ENCODE assay signal across 7 mouse cellular contexts in the genomic region with DNA sequence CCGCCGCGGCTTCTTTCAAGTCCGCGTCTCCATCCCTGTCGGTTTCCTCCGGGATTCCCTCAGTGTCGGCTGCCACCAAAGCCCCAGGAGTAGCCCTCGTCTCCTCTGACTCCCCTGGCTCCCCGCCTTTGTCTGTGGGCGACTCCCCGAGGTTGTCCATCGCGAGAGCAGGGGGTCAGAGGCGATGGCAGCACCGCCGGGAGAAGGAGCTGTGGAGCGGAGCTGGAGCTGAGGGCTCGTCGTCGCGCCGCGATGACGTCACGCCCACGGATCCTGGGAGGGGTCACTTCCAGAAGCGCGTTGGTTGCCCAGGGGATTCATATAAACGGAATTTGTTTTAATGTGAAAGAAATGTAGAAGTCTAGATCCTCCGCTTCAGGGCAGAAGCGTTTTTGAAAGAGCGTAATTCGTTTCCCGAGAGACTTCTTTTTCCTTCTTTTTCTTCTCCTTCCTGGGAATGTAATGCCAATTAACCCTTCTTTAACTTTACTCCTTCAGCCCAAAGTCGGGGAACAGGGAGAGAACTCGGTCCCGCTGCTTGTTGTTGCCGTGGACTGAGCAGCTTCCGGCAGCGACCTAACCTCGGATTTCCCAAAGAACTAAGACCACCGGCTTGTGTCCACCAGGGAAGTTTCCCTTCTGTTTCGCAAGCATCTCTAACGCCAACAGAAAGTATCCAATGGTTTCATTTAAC. TPM values are rescaled to one million over a fixed set of nuclear protein-coding genes. Genes with fewer than 3 reads are reported as not detected.
DNase-seq lines count a peak whose midpoint lies in the region; ATAC-seq and TF ChIP-seq lines count a peak whose summit lies in the region.

No protein-coding gene starts in this region.

- peak overlapping the region; percentile 86 for H3K4me2 ChIP-seq in embryonic facial prominence, embryonic 12.5 days (replicated peaks)
- H3K4me2 ChIP-seq in limb, embryonic 12.5 days = peak overlapping the region; percentile 87
- peak overlapping the region; percentile 96 for H3K4me2 ChIP-seq in midbrain, embryonic 15.5 days

- peak; percentile 95 for DNase-seq in adrenal gland, postnatal 25 days
- DNase-seq in heart, adult 18-20 months = peak; percentile 94 to 97
- DNase-seq in kidney, adult 2 months = peak; percentile 96
- peak; percentile 67 to 83 for DNase-seq in spleen, adult 2 months (ENCODE audit: low read depth in 1 of 2, low spot score in 2 of 2)

- peak overlapping the region; percentile 86; the same call in 1 of the 2 replicates for H3K27ac ChIP-seq in embryonic facial prominence, embryonic 12.5 days
- H3K27ac ChIP-seq in kidney, adult 2 months (ENCODE audit: insufficient read depth, low read depth, low read length) = peak overlapping the region; percentile 26; the same call in 1 of the 2 replicates
- H3K27ac ChIP-seq in limb, embryonic 12.5 days = peak overlapping the region; percentile 88
- H3K27ac ChIP-seq in midbrain, embryonic 15.5 days = peak overlapping the region; percentile 92
- no peak overlapping the region for H3K27ac ChIP-seq in spleen, adult 2 months (ENCODE audit: insufficient read depth, low read length)

- H3K9me3 ChIP-seq in embryonic facial prominence, embryonic 12.5 days = no peaks in the 10 kb centered on the region
- no peaks in the 10 kb centered on the region for H3K9me3 ChIP-seq in limb, embryonic 12.5 days
- no peaks in the 10 kb centered on the region for H3K9me3 ChIP-seq in midbrain, embryonic 15.5 days

- TF ChIP-seq POLR2A in kidney, adult 2 months (IDR thresholded peaks at IDR 0.05; ENCODE audit: low read depth, low read length) = no peak
- no peak for TF ChIP-seq POLR2A in spleen, adult 2 months (IDR thresholded peaks at IDR 0.05; ENCODE audit: low read depth, low read length)

- peak overlapping the region; percentile 96 for H3K4me3 ChIP-seq in embryonic facial prominence, embryonic 12.5 days
- H3K4me3 ChIP-seq in kidney, adult 2 months (ENCODE audit: insufficient read depth, low read depth, low read length) = peak overlapping the region; percentile 83
- peak overlapping the region; percentile 97 for H3K4me3 ChIP-seq in limb, embryonic 12.5 days (replicated peaks)
- peak overlapping the region; percentile 79 for H3K4me3 ChIP-seq in midbrain, embryonic 15.5 days
- H3K4me3 ChIP-seq in spleen, adult 2 months (ENCODE audit: extremely low read depth, insufficient read depth, insufficient read length) = peak overlapping the region; percentile 86

- WGBS in embryonic facial prominence, embryonic 12.5 days = under 1% methylated on average over 45 of the region's 45 CpGs
- under 1% methylated on average over 45 of the region's 45 CpGs for WGBS in kidney, adult 2 months
- WGBS in limb, embryonic 12.5 days = under 1% methylated on average over 45 of the region's 45 CpGs
- under 1% methylated on average over 45 of the region's 45 CpGs for WGBS in midbrain, embryonic 15.5 days
- WGBS in spleen, adult 2 months = under 1% methylated on average over 45 of the region's 45 CpGs

- no peak for ATAC-seq in embryonic facial prominence, embryonic 12.5 days (ENCODE audit: insufficient number of reproducible peaks, insufficient read depth, low FRiP score, low TSS enrichment)
- 0 out of 2 replicates have a peak, but pooled peaks have one; percentile 30 for ATAC-seq in limb, embryonic 12.5 days (ENCODE audit: insufficient number of reproducible peaks, insufficient read depth, low FRiP score, low TSS enrichment, low read depth)
- peak; percentile 28; the same call in 1 of the 2 replicates for ATAC-seq in midbrain, embryonic 15.5 days (replicated peaks)

- no peaks in the 10 kb centered on the region for H3K27me3 ChIP-seq in embryonic facial prominence, embryonic 12.5 days
- no peaks in the 10 kb centered on the region for H3K27me3 ChIP-seq in kidney, adult 2 months (replicated peaks; ENCODE audit: control insufficient read depth, insufficient read depth, low read length)
- H3K27me3 ChIP-seq in limb, embryonic 12.5 days = no peaks in the 10 kb centered on the region
- H3K27me3 ChIP-seq in midbrain, embryonic 15.5 days (replicated peaks) = no peaks in the 10 kb centered on the region
- H3K27me3 ChIP-seq in spleen, adult 2 months (ENCODE audit: control insufficient read depth, insufficient read depth, low read length) = no peaks in the 10 kb centered on the region

- peaks cover 18% of the 10 kb centered on the region for H3K36me3 ChIP-seq in embryonic facial prominence, embryonic 12.5 days
- no peaks in the 10 kb centered on the region for H3K36me3 ChIP-seq in kidney, adult 2 months (ENCODE audit: control insufficient read depth, insufficient read depth, low read length)
- H3K36me3 ChIP-seq in limb, embryonic 12.5 days = peaks cover 24% of the 10 kb centered on the region
- peaks cover 9% of the 10 kb centered on the region; the same call in 1 of the 2 replicates for H3K36me3 ChIP-seq in midbrain, embryonic 15.5 days (replicated peaks)
- peaks cover 3% of the 10 kb centered on the region; the same call in 1 of the 2 replicates for H3K36me3 ChIP-seq in spleen, adult 2 months (ENCODE audit: control insufficient read depth, insufficient read depth, low read length)

- H3K9ac ChIP-seq in embryonic facial prominence, embryonic 12.5 days = peak overlapping the region; percentile 89
- H3K9ac ChIP-seq in limb, embryonic 12.5 days (replicated peaks) = peak overlapping the region; percentile 90
- peak overlapping the region; percentile 92 for H3K9ac ChIP-seq in midbrain, embryonic 15.5 days

- TF ChIP-seq CTCF in kidney, adult 2 months (conservative IDR thresholded peaks at IDR 0.05; ENCODE audit: insufficient read depth, insufficient read length, low read depth, low read length) = peak; percentile 40
- TF ChIP-seq CTCF in spleen, adult 2 months (IDR thresholded peaks at IDR 0.05; ENCODE audit: extremely low read depth, insufficient read depth, insufficient read length, insufficient replicate concordance) = no peak

- peaks cover 20% of the 10 kb centered on the region for H3K4me1 ChIP-seq in embryonic facial prominence, embryonic 12.5 days
- peaks cover 8% of the 10 kb centered on the region; the same call in 1 of the 2 replicates for H3K4me1 ChIP-seq in kidney, adult 2 months (ENCODE audit: control insufficient read depth, insufficient read depth, low read length)
- peaks cover 31% of the 10 kb centered on the region for H3K4me1 ChIP-seq in limb, embryonic 12.5 days (replicated peaks)
- H3K4me1 ChIP-seq in midbrain, embryonic 15.5 days = peaks cover 45% of the 10 kb centered on the region
- H3K4me1 ChIP-seq in spleen, adult 2 months (ENCODE audit: control insufficient read depth, insufficient read depth, insufficient read length) = peaks cover 5% of the 10 kb centered on the region

RNA-seq across cellular contexts. Expression of gene Anks1, which starts 1.4 kb away (rescaled TPM):
- total RNA-seq in adrenal gland, postnatal 25 days (2021) = 34.0 and 35.0 TPM in 2 replicates
- polyA plus RNA-seq in embryonic facial prominence, embryonic 12.5 days (2016; fragmentation: Nextera tagmentation; extraction: Ambion mirVana) = 22.5 and 23.1 TPM in 2 replicates
- total RNA-seq in heart, adult 18-20 months (2021) = 10 to 100 TPM; 65.8 to 73.0 TPM
- polyA plus RNA-seq in kidney, adult 2 months (2012; rRNA removed) = 36.7 and 44.5 TPM in 2 replicates
- polyA plus RNA-seq in limb, embryonic 12.5 days (2016; fragmentation: Nextera tagmentation; extraction: Ambion mirVana) = 19.0 and 21.8 TPM in 2 replicates
- polyA plus RNA-seq in midbrain, embryonic 15.5 days (2015; fragmentation: Nextera tagmentation; extraction: Ambion mirVana) = 68.2 and 71.9 TPM in 2 replicates
- polyA plus RNA-seq in spleen, adult 2 months (2012; rRNA removed) = 25.9 and 27.1 TPM in 2 replicates

RNA-seq across cellular contexts. Expression of gene Taf11, which starts 2.0 kb away (rescaled TPM):
- total RNA-seq in adrenal gland, postnatal 25 days (2021) = 24.4 and 34.9 TPM in 2 replicates
- polyA plus RNA-seq in embryonic facial prominence, embryonic 12.5 days (2016; fragmentation: Nextera tagmentation; extraction: Ambion mirVana) = 98.3 and 104 TPM in 2 replicates
- 10 to 100 TPM; 22.9 to 24.7 TPM for total RNA-seq in heart, adult 18-20 months (2021)
- polyA plus RNA-seq in kidney, adult 2 months (2012; rRNA removed) = 12.0 and 15.3 TPM in 2 replicates
- 101 and 115 TPM in 2 replicates for polyA plus RNA-seq in limb, embryonic 12.5 days (2016; fragmentation: Nextera tagmentation; extraction: Ambion mirVana)
- 58.1 and 63.1 TPM in 2 replicates for polyA plus RNA-seq in midbrain, embryonic 15.5 days (2015; fragmentation: Nextera tagmentation; extraction: Ambion mirVana)
- 5.7 and 6.6 TPM in 2 replicates for polyA plus RNA-seq in spleen, adult 2 months (2012; rRNA removed)

RNA-seq across cellular contexts. Expression of gene Uhrf1bp1, which starts 51.4 kb away (rescaled TPM):
- total RNA-seq in adrenal gland, postnatal 25 days (2021) = 31.7 and 32.3 TPM in 2 replicates
- 9.2 and 10.1 TPM in 2 replicates for polyA plus RNA-seq in embryonic facial prominence, embryonic 12.5 days (2016; fragmentation: Nextera tagmentation; extraction: Ambion mirVana)
- 10 to 100 TPM; 16.8 to 20.6 TPM for total RNA-seq in heart, adult 18-20 months (2021)
- polyA plus RNA-seq in kidney, adult 2 months (2012; rRNA removed) = 8.0 and 9.6 TPM in 2 replicates
- 9.3 and 10.3 TPM in 2 replicates for polyA plus RNA-seq in limb, embryonic 12.5 days (2016; fragmentation: Nextera tagmentation; extraction: Ambion mirVana)
- 7.0 and 7.1 TPM in 2 replicates for polyA plus RNA-seq in midbrain, embryonic 15.5 days (2015; fragmentation: Nextera tagmentation; extraction: Ambion mirVana)
- polyA plus RNA-seq in spleen, adult 2 months (2012; rRNA removed) = 2.5 and 3.4 TPM in 2 replicates
